Mouse (Mus musculus) CD4-positive, CD25-positive, alpha-beta regulatory T cell (primary cell): ENCODE data around the gene Vmn2r26. TPM values are rescaled to one million over a fixed set of nuclear protein-coding genes. Genes with fewer than 3 reads are reported as not detected.

Experiments
- polyA plus RNA-seq: library from polyadenylated mRNA; unstranded; fragments of 100-300 nt; shearing (Covaris generic); gene quantifications from one replicate; pipeline ENCODE4 v1.2.1, GENCODE M21; 2017

The Vmn2r26 gene
- not detected for polyA plus RNA-seq

GRCm38 (mm10) chr6:124024268-124024667 lies at the start of gene Vmn2r26:
Gene Vmn2r26 (plus strand): TSS chr6:124024568.

Other genes starting within 250 kb of the Vmn2r26 start
- gene Vmn2r24, start 245.7 kb upstream of the Vmn2r26 start, polyA plus RNA-seq = 0.02 TPM
- gene Vmn2r25, start 171.1 kb upstream of the Vmn2r26 start, polyA plus RNA-seq = 0.06 TPM
- gene Vmn2r27, start 207.3 kb downstream of the Vmn2r26 start, polyA plus RNA-seq = not detected